Mouse (Mus musculus): ENCODE results near the gene Efna2. TPM values are rescaled to one million over a fixed set of nuclear protein-coding genes. Genes with fewer than 3 reads are reported as not detected.
A peak's percentile ranks its signal among the peaks of the same experiment; 100 is the strongest.

The Efna2 gene
- polyA plus RNA-seq, 1 experiment: 0.51 TPM

DNA sequence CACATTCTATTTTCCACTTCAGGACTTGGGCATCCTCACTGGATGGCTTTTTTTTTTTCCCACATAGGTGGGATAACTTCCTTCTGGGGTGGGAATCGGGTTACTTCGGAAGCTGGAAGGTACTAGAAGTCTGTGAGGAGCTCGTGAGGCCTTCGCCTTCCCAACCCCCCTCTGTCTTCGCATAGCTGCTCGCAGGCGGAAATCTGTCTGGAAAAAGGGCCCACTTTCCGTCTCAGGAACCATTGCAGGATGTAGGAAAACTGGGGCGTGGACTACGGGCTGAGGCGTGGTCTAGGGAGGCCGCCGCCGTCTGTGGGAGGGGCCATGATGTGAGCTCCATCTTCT lies 46.8 kb downstream of the Efna2 start:
- no peak for TF ChIP-seq CTCF (IDR thresholded peaks at IDR 0.05; ENCODE audit: low read depth, low read length)
- TF ChIP-seq POLR2A (IDR thresholded peaks at IDR 0.05; ENCODE audit: borderline replicate concordance, low read depth, low read length): no peak
- H3K4me1 ChIP-seq (ENCODE audit: control insufficient read depth, insufficient read depth, low read length): peaks cover 29% of the 10 kb centered on the region
- peak overlapping the region; percentile 56 for H3K4me3 ChIP-seq (ENCODE audit: insufficient read depth, low read length)
- H3K27ac ChIP-seq (ENCODE audit: insufficient read depth, low read depth, low read length): peak overlapping the region; percentile 39

DNA sequence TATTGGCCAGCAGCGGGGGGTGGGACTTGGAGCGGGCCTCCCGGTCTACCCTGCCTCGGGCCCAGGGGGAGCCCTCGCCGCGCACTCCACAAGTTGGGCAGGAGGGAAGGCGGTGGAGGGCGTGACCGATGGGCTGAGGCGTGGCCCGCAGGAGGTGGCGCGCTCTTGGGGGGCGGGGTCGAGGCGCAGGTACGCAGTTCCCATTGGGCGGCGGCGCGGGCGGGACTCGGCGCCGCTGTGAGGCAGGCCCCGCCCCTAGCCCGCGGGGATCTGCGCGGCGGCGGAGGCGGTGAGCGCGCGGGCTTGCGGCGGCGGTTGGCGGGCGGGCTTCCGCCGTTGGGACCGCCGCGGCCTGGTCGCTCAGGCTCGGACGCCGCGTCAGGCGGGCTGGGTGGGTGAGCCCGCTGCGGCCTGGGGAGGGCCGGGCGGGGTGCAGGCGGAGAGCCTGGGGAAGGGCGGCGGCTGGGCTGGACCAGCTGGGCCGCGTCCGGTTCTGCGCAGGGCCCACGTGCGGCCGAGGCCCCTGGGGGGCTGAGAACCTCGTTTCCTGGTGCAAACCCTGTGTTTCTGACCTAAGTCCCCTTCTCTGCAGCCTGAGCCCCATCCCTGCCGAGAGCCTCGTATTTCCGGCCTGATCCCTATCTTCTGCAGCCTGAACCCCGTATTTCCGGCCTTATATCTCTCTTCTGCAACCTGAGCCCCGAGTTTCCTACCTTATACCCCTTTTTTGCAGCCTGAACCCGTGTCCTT lies 47.3 kb downstream of the Efna2 start, which contains the start of gene Mum1:
Gene Mum1 (plus strand): TSS at position 19 of the 750 bp plus-strand sequence.
- no peak for TF ChIP-seq CTCF (IDR thresholded peaks at IDR 0.05; ENCODE audit: low read depth, low read length)
- no peak for TF ChIP-seq POLR2A (IDR thresholded peaks at IDR 0.05; ENCODE audit: borderline replicate concordance, low read depth, low read length)
- H3K4me1 ChIP-seq (ENCODE audit: control insufficient read depth, insufficient read depth, low read length): peaks cover 29% of the 10 kb centered on the region
- H3K4me3 ChIP-seq (ENCODE audit: insufficient read depth, low read length): peak within 1 kb of the TSS; percentile 82
- peak within 1 kb of the TSS; percentile 39 for H3K27ac ChIP-seq (ENCODE audit: insufficient read depth, low read depth, low read length)

- TF ChIP-seq POLR2A (IDR thresholded peaks at IDR 0.05; ENCODE audit: borderline replicate concordance, low read depth, low read length): no peak
- TF ChIP-seq CTCF (IDR thresholded peaks at IDR 0.05; ENCODE audit: low read depth, low read length): no peak
- peak overlapping the region; percentile 32 for H3K27ac ChIP-seq (ENCODE audit: insufficient read depth, low read depth, low read length)
Measured at GRCm38 (mm10) chr10:80227166-80227539, 47.9 kb downstream of the Efna2 start.

DNA sequence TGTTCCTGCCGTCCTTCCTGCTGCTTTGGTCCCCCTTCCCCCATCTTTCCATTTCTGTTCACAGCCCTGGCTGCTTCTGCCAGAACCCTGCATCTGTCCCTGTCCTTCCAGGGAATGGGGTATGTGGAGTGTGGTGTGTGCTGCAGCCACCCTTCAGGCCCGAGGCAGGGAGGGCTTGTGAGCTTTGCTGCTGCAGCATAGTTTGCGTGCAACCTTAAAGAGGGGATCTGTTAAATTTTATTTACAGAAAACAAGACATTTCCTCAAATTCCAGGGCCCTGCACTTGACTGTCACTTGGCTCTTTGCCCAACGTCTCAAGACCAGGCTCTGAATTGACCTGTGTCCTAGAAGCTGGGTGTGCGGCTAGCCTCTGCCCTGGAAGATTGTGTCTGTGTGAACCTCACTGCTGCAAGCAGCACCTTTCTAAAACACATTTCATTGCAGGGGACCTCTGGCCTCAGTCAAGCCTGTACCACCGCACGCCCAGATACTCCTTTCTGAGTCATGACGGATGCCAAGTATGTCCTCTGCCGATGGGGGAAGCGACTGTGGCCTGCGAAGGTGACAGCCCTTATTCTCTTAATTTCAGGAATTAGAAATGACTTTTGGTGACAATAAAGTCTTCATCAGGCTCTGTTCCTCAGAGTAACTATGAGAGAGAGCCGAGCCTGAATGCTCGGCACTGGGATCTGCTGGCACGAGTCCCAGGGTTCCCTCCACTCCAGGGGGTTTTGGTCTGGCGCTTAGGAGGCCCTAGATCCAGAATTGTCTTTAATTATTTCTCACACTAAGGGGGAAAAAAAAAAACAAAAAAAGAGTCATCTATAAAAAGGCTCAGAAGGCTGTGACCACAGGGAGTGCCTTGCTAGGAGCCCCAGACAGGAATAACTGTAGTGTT lies 48.8 kb downstream of the Efna2 start:
- TF ChIP-seq POLR2A (IDR thresholded peaks at IDR 0.05; ENCODE audit: borderline replicate concordance, low read depth, low read length): no peak
- TF ChIP-seq CTCF (IDR thresholded peaks at IDR 0.05; ENCODE audit: low read depth, low read length): no peak
- Histone ChIP-seq H3K4me1 (ENCODE audit: control insufficient read depth, insufficient read depth, low read length) (peaks cover 29% of the 10 kb centered on the region), H3K27ac (ENCODE audit: insufficient read depth, low read depth, low read length) (peak overlapping the region; percentile 47), H3K4me3 (ENCODE audit: insufficient read depth, low read length) (peak overlapping the region; percentile 82)

More at GRCm38 (mm10) chr10:80227166-80227539, 47.9 kb downstream of the Efna2 start:
- Histone ChIP-seq H3K4me1 (ENCODE audit: control insufficient read depth, insufficient read depth, low read length) (peaks cover 29% of the 10 kb centered on the region), H3K4me3 (ENCODE audit: insufficient read depth, low read length) (peak overlapping the region; percentile 82)

- TF ChIP-seq CTCF (IDR thresholded peaks at IDR 0.05; ENCODE audit: low read depth, low read length): no peak
- no peak for TF ChIP-seq POLR2A (IDR thresholded peaks at IDR 0.05; ENCODE audit: borderline replicate concordance, low read depth, low read length)
- Histone ChIP-seq H3K4me1 (ENCODE audit: control insufficient read depth, insufficient read depth, low read length) (peaks cover 3% of the 10 kb centered on the region), H3K27ac (ENCODE audit: insufficient read depth, low read depth, low read length) (no peak overlapping the region)
Measured at GRCm38 (mm10) chr10:80236145-80236825, 57.0 kb downstream of the Efna2 start.

GRCm38 (mm10) chr10:80237020-80237419 lies 57.7 kb downstream of the Efna2 start:
- H3K4me3 ChIP-seq (ENCODE audit: insufficient read depth, low read length): no peak overlapping the region
- H3K4me1 ChIP-seq (ENCODE audit: control insufficient read depth, insufficient read depth, low read length): peaks cover 3% of the 10 kb centered on the region
- TF ChIP-seq CTCF (IDR thresholded peaks at IDR 0.05; ENCODE audit: low read depth, low read length) (no peak), POLR2A (IDR thresholded peaks at IDR 0.05; ENCODE audit: borderline replicate concordance, low read depth, low read length) (no peak)
- H3K27ac ChIP-seq (ENCODE audit: insufficient read depth, low read depth, low read length): no peak overlapping the region

More at GRCm38 (mm10) chr10:80236145-80236825, 57.0 kb downstream of the Efna2 start:
- no peak overlapping the region for H3K4me3 ChIP-seq (ENCODE audit: insufficient read depth, low read length)

- peaks cover 3% of the 10 kb centered on the region for H3K4me1 ChIP-seq (ENCODE audit: control insufficient read depth, insufficient read depth, low read length)
- TF ChIP-seq CTCF (IDR thresholded peaks at IDR 0.05; ENCODE audit: low read depth, low read length) (no peak), POLR2A (IDR thresholded peaks at IDR 0.05; ENCODE audit: borderline replicate concordance, low read depth, low read length) (no peak)
- no peak overlapping the region for H3K27ac ChIP-seq (ENCODE audit: insufficient read depth, low read depth, low read length)
- no peak overlapping the region for H3K4me3 ChIP-seq (ENCODE audit: insufficient read depth, low read length)
Measured at GRCm38 (mm10) chr10:80238306-80238705, 59.0 kb downstream of the Efna2 start.

Other genes with a start within 250 kb of the Efna2 start
- 32.2 and 35.8 TPM in 2 replicates for gene Wdr18, start 219.3 kb upstream of the Efna2 start, polyA plus RNA-seq (2012; ENCODE audit: insufficient read depth, insufficient read length, missing spikeins)
- gene Grin3b, start 208.8 kb upstream of the Efna2 start, polyA plus RNA-seq (2012; ENCODE audit: insufficient read depth, insufficient read length, missing spikeins): 0.65 and 0.91 TPM in 2 replicates
- gene Tmem259, start 195.2 kb upstream of the Efna2 start, polyA plus RNA-seq (2012; ENCODE audit: insufficient read depth, insufficient read length, missing spikeins): 86.5 and 101 TPM in 2 replicates
- 37.5 and 41.5 TPM in 2 replicates for gene Cnn2, start 190.9 kb upstream of the Efna2 start, polyA plus RNA-seq (2012; ENCODE audit: insufficient read depth, insufficient read length, missing spikeins)
- 24.6 and 27.5 TPM in 2 replicates for gene Abca7, start 183.0 kb upstream of the Efna2 start, polyA plus RNA-seq (2012; ENCODE audit: insufficient read depth, insufficient read length, missing spikeins)
- 218 TPM in 2 replicates for gene Arhgap45, start 162.8 kb upstream of the Efna2 start, polyA plus RNA-seq (2012; ENCODE audit: insufficient read depth, insufficient read length, missing spikeins)
- gene Polr2e, start 139.7 kb upstream of the Efna2 start, polyA plus RNA-seq (2012; ENCODE audit: insufficient read depth, insufficient read length, missing spikeins): 53.0 and 55.5 TPM in 2 replicates
- gene Gpx4, start 132.3 kb upstream of the Efna2 start, polyA plus RNA-seq (2012; ENCODE audit: insufficient read depth, insufficient read length, missing spikeins): 311 and 322 TPM in 2 replicates
- 54.5 and 55.8 TPM in 2 replicates for gene Sbno2, start 73.9 kb upstream of the Efna2 start, polyA plus RNA-seq (2012; ENCODE audit: insufficient read depth, insufficient read length, missing spikeins)
- 104 TPM in 2 replicates for gene Stk11, start 63.7 kb upstream of the Efna2 start, polyA plus RNA-seq (2012; ENCODE audit: insufficient read depth, insufficient read length, missing spikeins)
- 198 TPM in 2 replicates for gene Atp5d, start 40.9 kb upstream of the Efna2 start, polyA plus RNA-seq (2012; ENCODE audit: insufficient read depth, insufficient read length, missing spikeins)
- 2.0 and 2.9 TPM in 2 replicates for gene Cbarp, start 38.6 kb upstream of the Efna2 start, polyA plus RNA-seq (2012; ENCODE audit: insufficient read depth, insufficient read length, missing spikeins)
- gene Midn, start 31.2 kb upstream of the Efna2 start, polyA plus RNA-seq (2012; ENCODE audit: insufficient read depth, insufficient read length, missing spikeins): 32.9 and 40.5 TPM in 2 replicates
- gene Cirbp, start 13.5 kb upstream of the Efna2 start, polyA plus RNA-seq (2012; ENCODE audit: insufficient read depth, insufficient read length, missing spikeins): 48.0 and 49.8 TPM in 2 replicates
- 22.7 and 23.9 TPM in 2 replicates for gene 1600002K03Rik, start 6.5 kb upstream of the Efna2 start, polyA plus RNA-seq (2012; ENCODE audit: insufficient read depth, insufficient read length, missing spikeins)
- 27.2 and 36.2 TPM in 2 replicates for gene Mum1, start 47.0 kb downstream of the Efna2 start, polyA plus RNA-seq (2012; ENCODE audit: insufficient read depth, insufficient read length, missing spikeins)
- gene Ndufs7, start 69.6 kb downstream of the Efna2 start, polyA plus RNA-seq (2012; ENCODE audit: insufficient read depth, insufficient read length, missing spikeins): 104 and 108 TPM in 2 replicates
- gene Gamt, start 81.5 kb downstream of the Efna2 start, polyA plus RNA-seq (2012; ENCODE audit: insufficient read depth, insufficient read length, missing spikeins): 19.5 and 26.3 TPM in 2 replicates
- gene Dazap1, start 82.0 kb downstream of the Efna2 start, polyA plus RNA-seq (2012; ENCODE audit: insufficient read depth, insufficient read length, missing spikeins): 103 and 109 TPM in 2 replicates
- 1,336 and 1,616 TPM in 2 replicates for gene Rps15, start 113.0 kb downstream of the Efna2 start, polyA plus RNA-seq (2012; ENCODE audit: insufficient read depth, insufficient read length, missing spikeins)
- 0.25 and 0.81 TPM in 2 replicates for gene Apc2, start 116.5 kb downstream of the Efna2 start, polyA plus RNA-seq (2012; ENCODE audit: insufficient read depth, insufficient read length, missing spikeins)
- gene 2310011J03Rik, start 141.1 kb downstream of the Efna2 start, polyA plus RNA-seq (2012; ENCODE audit: insufficient read depth, insufficient read length, missing spikeins): 38.8 and 39.3 TPM in 2 replicates
- 2.2 and 2.5 TPM in 2 replicates for gene Pcsk4, start 150.0 kb downstream of the Efna2 start, polyA plus RNA-seq (2012; ENCODE audit: insufficient read depth, insufficient read length, missing spikeins)
- gene Reep6, start 150.5 kb downstream of the Efna2 start, polyA plus RNA-seq (2012; ENCODE audit: insufficient read depth, insufficient read length, missing spikeins): 1.5 TPM in 1 of 2 replicates, not detected in the other
- gene Adamtsl5, start 168.9 kb downstream of the Efna2 start, polyA plus RNA-seq (2012; ENCODE audit: insufficient read depth, insufficient read length, missing spikeins): 7.6 and 8.8 TPM in 2 replicates
- not detected in 2 replicates for gene Plk5, start 177.0 kb downstream of the Efna2 start, polyA plus RNA-seq (2012; ENCODE audit: insufficient read depth, insufficient read length, missing spikeins)
- 5.8 and 8.3 TPM in 2 replicates for gene Mex3d, start 208.2 kb downstream of the Efna2 start, polyA plus RNA-seq (2012; ENCODE audit: insufficient read depth, insufficient read length, missing spikeins)
- gene Mbd3, start 220.1 kb downstream of the Efna2 start, polyA plus RNA-seq (2012; ENCODE audit: insufficient read depth, insufficient read length, missing spikeins): 55.6 and 58.2 TPM in 2 replicates
- gene Uqcr11, start 227.3 kb downstream of the Efna2 start, polyA plus RNA-seq (2012; ENCODE audit: insufficient read depth, insufficient read length, missing spikeins): 175 and 193 TPM in 2 replicates